Mouse (Mus musculus) midbrain, embryonic 10.5 days (tissue): ENCODE results near the gene Tnfrsf13c. TPM values are rescaled to one million over a fixed set of nuclear protein-coding genes. Genes with fewer than 3 reads are reported as not detected.

ENCODE experiments used
- DNase-seq: peaks from one replicate; pipeline ENCODE4 v3.0.0-alpha.2; 2017; ENCODE audit warnings: low spot score
- H3K27ac ChIP-seq: fragments of 300-500 bp; sonication (generic); replicated peaks from 2 replicates; pipeline ENCODE4 v1.5.1; 2016; ENCODE audit warnings: mild to moderate bottlenecking
- H3K27me3 ChIP-seq: fragments of 300-500 bp; sonication (generic); 2 replicates; pipeline ENCODE4 v1.6.1; 2016; ENCODE audit warnings: low read depth, mild to moderate bottlenecking; ENCODE audit not compliant: poor library complexity, severe bottlenecking
- H3K36me3 ChIP-seq: fragments of 300-500 bp; sonication (generic); 2 replicates; pipeline ENCODE4 v1.6.1; 2016; ENCODE audit warnings: mild to moderate bottlenecking, moderate library complexity
- H3K4me1 ChIP-seq: fragments of 300-500 bp; sonication (generic); 2 replicates; pipeline ENCODE4 v1.6.1; 2016
- H3K4me3 ChIP-seq: fragments of 300-500 bp; sonication (generic); 2 replicates; pipeline ENCODE4 v1.5.1; 2016; ENCODE audit warnings: mild to moderate bottlenecking, moderate library complexity
- H3K9me3 ChIP-seq: fragments of 300-500 bp; sonication (generic); replicated peaks from 2 replicates; pipeline ENCODE4 v1.6.1; 2016; ENCODE audit warnings: mild to moderate bottlenecking
- WGBS: fragments of 180-500 bp; shearing (Covaris S2); methylation state at CpG from one replicate; pipeline ENCODE4 v1.1.7; 2016; 5-methylcytosine and 5-hydroxymethylcytosine counted together
- microRNA counts: library from miRNA; unstranded; fragments of <30 nt; microRNA quantifications from one replicate; lab custom pipeline; 2017
- microRNA-seq: library from miRNA; unstranded; fragments of <30 nt; microRNA quantifications from one replicate; pipeline ENCODE4, GENCODE M21; 2017
- polyA plus RNA-seq: library from polyadenylated mRNA; unstranded; fragments of >200 nt; fragmentation: Nextera tagmentation; extraction: Ambion mirVana; gene quantifications from 2 replicates; pipeline ENCODE4 v1.2.1, GENCODE M21; 2016

Tnfrsf13c gene
- polyA plus RNA-seq, 1 experiment from 2014 or later, result 0.07 TPM

GRCm38 (mm10) chr15:82184656-82185055 lies 39.5 kb downstream of the Tnfrsf13c start:
- H3K4me3 ChIP-seq, result no peak overlapping the region
- no peak for DNase-seq
- peak overlapping the region; percentile 18; the same call in 1 of the 2 replicates for H3K27ac ChIP-seq
- peaks cover 20% of the 10 kb centered on the region for H3K9me3 ChIP-seq
- no peaks in the 10 kb centered on the region for H3K27me3 ChIP-seq
- 95% methylated on average over 10 of the region's 10 CpGs for WGBS
- H3K36me3 ChIP-seq, result peaks cover 100% of the 10 kb centered on the region
- H3K4me1 ChIP-seq, result no peaks in the 10 kb centered on the region

GRCm38 (mm10) chr15:82184183-82184582 lies 40.0 kb downstream of the Tnfrsf13c start:
- Histone ChIP-seq H3K9me3 (peaks cover 20% of the 10 kb centered on the region), H3K4me1 (no peaks in the 10 kb centered on the region), H3K36me3 (peaks cover 100% of the 10 kb centered on the region), H3K27me3 (no peaks in the 10 kb centered on the region), H3K27ac (peak overlapping the region; percentile 55; the same call in 1 of the 2 replicates), H3K4me3 (no peak overlapping the region)
- WGBS, result 85% methylated on average over 7 of the region's 7 CpGs
- DNase-seq, result no peak

- Histone ChIP-seq H3K4me1 (no peaks in the 10 kb centered on the region), H3K9me3 (peaks cover 20% of the 10 kb centered on the region), H3K4me3 (no peak overlapping the region), H3K27me3 (no peaks in the 10 kb centered on the region), H3K27ac (peak overlapping the region; percentile 55), H3K36me3 (peaks cover 100% of the 10 kb centered on the region)
- 76% methylated on average over 10 of the region's 10 CpGs for WGBS
- no peak for DNase-seq
Observed at GRCm38 (mm10) chr15:82183596-82183995, 40.6 kb downstream of the Tnfrsf13c start.

GRCm38 (mm10) chr15:82182311-82182710 lies 41.9 kb downstream of the Tnfrsf13c start:
- no peak overlapping the region for H3K27ac ChIP-seq
- no peak for DNase-seq
- WGBS, result 91% methylated on average over 4 of the region's 4 CpGs

GRCm38 (mm10) chr15:82181131-82181530 lies 43.0 kb downstream of the Tnfrsf13c start:
- Histone ChIP-seq H3K27ac (no peak overlapping the region), H3K4me1 (no peaks in the 10 kb centered on the region), H3K4me3 (no peak overlapping the region), H3K9me3 (peaks cover 20% of the 10 kb centered on the region), H3K36me3 (peaks cover 100% of the 10 kb centered on the region), H3K27me3 (no peaks in the 10 kb centered on the region)
- 96% methylated on average over 5 of the region's 5 CpGs for WGBS
- DNase-seq, result no peak

More at GRCm38 (mm10) chr15:82182311-82182710, 41.9 kb downstream of the Tnfrsf13c start:
- H3K4me1 ChIP-seq, result no peaks in the 10 kb centered on the region
- peaks cover 100% of the 10 kb centered on the region for H3K36me3 ChIP-seq
- H3K4me3 ChIP-seq, result no peak overlapping the region
- peaks cover 20% of the 10 kb centered on the region for H3K9me3 ChIP-seq
- no peaks in the 10 kb centered on the region for H3K27me3 ChIP-seq

- Histone ChIP-seq H3K9me3 (peaks cover 20% of the 10 kb centered on the region), H3K27me3 (no peaks in the 10 kb centered on the region), H3K27ac (no peak overlapping the region), H3K4me3 (no peak overlapping the region), H3K36me3 (peaks cover 100% of the 10 kb centered on the region), H3K4me1 (no peaks in the 10 kb centered on the region)
- DNase-seq, result no peak
- WGBS, result 96% methylated on average over 7 of the region's 7 CpGs
Observed at GRCm38 (mm10) chr15:82177743-82178290, 46.4 kb downstream of the Tnfrsf13c start.

- H3K27me3 ChIP-seq, result no peaks in the 10 kb centered on the region
- H3K27ac ChIP-seq, result no peak overlapping the region
- H3K36me3 ChIP-seq, result peaks cover 100% of the 10 kb centered on the region
- H3K4me3 ChIP-seq, result no peak overlapping the region
- no peaks in the 10 kb centered on the region for H3K4me1 ChIP-seq
- peaks cover 3% of the 10 kb centered on the region for H3K9me3 ChIP-seq
- DNase-seq, result no peak
- WGBS, result 97% methylated on average over 9 of the region's 9 CpGs
Observed at GRCm38 (mm10) chr15:82175091-82175490, 49.1 kb downstream of the Tnfrsf13c start.

GRCm38 (mm10) chr15:82172648-82173047 lies 51.5 kb downstream of the Tnfrsf13c start:
- 93% methylated on average over 8 of the region's 8 CpGs for WGBS
- Histone ChIP-seq H3K27ac (no peak overlapping the region), H3K4me3 (no peak overlapping the region), H3K27me3 (no peaks in the 10 kb centered on the region), H3K9me3 (no peaks in the 10 kb centered on the region), H3K4me1 (peaks cover 9% of the 10 kb centered on the region), H3K36me3 (peaks cover 87% of the 10 kb centered on the region)
- no peak for DNase-seq

MicroRNA genes within 50 kb of the gene (microRNA counts, 519-probe panel; counts per million panel counts)
- microRNA mmu-miR-33 (lab: Ali Mortazavi, UCI), result 4,910 counts per million, percentile 28 among the panel's probes with 10 or more counts

Small RNAs within 50 kb of the gene (microRNA-seq; reads per million reads assigned to microRNA genes)
- 97.8 reads per million, percentile 50 among the genes with 10 or more reads in this experiment for gene Mir33

Other genes with a start within 250 kb of the Tnfrsf13c start
- gene 1700029P11Rik, start 243.8 kb downstream of the Tnfrsf13c start, polyA plus RNA-seq, result not detected in 2 replicates
- gene Xrcc6, start 236.5 kb downstream of the Tnfrsf13c start, polyA plus RNA-seq, result 68.6 and 75.1 TPM in 2 replicates
- gene Desi1, start 190.5 kb downstream of the Tnfrsf13c start, polyA plus RNA-seq, result 34.3 and 37.7 TPM in 2 replicates
- gene Snu13, start 176.8 kb downstream of the Tnfrsf13c start, polyA plus RNA-seq, result 323 and 376 TPM in 2 replicates
- gene 4930407I10Rik, start 165.2 kb downstream of the Tnfrsf13c start, polyA plus RNA-seq, result not detected in 2 replicates
- gene Mei1, start 154.4 kb downstream of the Tnfrsf13c start, polyA plus RNA-seq, result 0.10 TPM in 1 of 2 replicates, not detected in the other
- 23.0 and 25.6 TPM in 2 replicates for gene Ccdc134, start 96.4 kb downstream of the Tnfrsf13c start, polyA plus RNA-seq
- 214 and 239 TPM in 2 replicates for gene Srebf2, start 77.2 kb downstream of the Tnfrsf13c start, polyA plus RNA-seq
- gene Shisa8, start 11.6 kb downstream of the Tnfrsf13c start, polyA plus RNA-seq, result 0.16 and 0.52 TPM in 2 replicates
- 94.9 and 102 TPM in 2 replicates for gene Cenpm, start 20.4 kb upstream of the Tnfrsf13c start, polyA plus RNA-seq
- gene 1500009C09Rik, start 28.0 kb upstream of the Tnfrsf13c start, polyA plus RNA-seq, result 0.15 and 0.36 TPM in 2 replicates
- 83.4 and 109 TPM in 2 replicates for gene Sept3, start 50.5 kb upstream of the Tnfrsf13c start, polyA plus RNA-seq
- 0.11 and 0.25 TPM in 2 replicates for gene Wbp2nl, start 74.6 kb upstream of the Tnfrsf13c start, polyA plus RNA-seq
- 22.4 and 27.2 TPM in 2 replicates for gene Naga, start 114.6 kb upstream of the Tnfrsf13c start, polyA plus RNA-seq
- 4.2 and 5.4 TPM in 2 replicates for gene Pheta2, start 114.6 kb upstream of the Tnfrsf13c start, polyA plus RNA-seq
- gene Smdt1, start 114.6 kb upstream of the Tnfrsf13c start, polyA plus RNA-seq, result 253 and 265 TPM in 2 replicates
- gene Ndufa6, start 130.0 kb upstream of the Tnfrsf13c start, polyA plus RNA-seq, result 258 and 270 TPM in 2 replicates
- 2.8 and 4.5 TPM in 2 replicates for gene Cyp2d22, start 155.9 kb upstream of the Tnfrsf13c start, polyA plus RNA-seq
- gene Cyp2d11, start 169.7 kb upstream of the Tnfrsf13c start, polyA plus RNA-seq, result not detected in 2 replicates
- not detected in 2 replicates for gene Cyp2d10, start 182.8 kb upstream of the Tnfrsf13c start, polyA plus RNA-seq
- not detected in 2 replicates for gene Cyp2d9, start 209.1 kb upstream of the Tnfrsf13c start, polyA plus RNA-seq